Mouse (Mus musculus) neural tube, embryonic 15.5 days (tissue): ENCODE data around the gene Srsf7. TPM values are rescaled to one million over a fixed set of nuclear protein-coding genes. Genes with fewer than 3 reads are reported as not detected.

Source experiments
- ATAC-seq: fragments of 200-750 bp; cut with Nextera tagmentation; 2 replicates; pipeline ENCODE4 v1.8.0; 2017; ENCODE audit warnings: mild to moderate bottlenecking, moderate TSS enrichment, moderate library complexity; ENCODE audit not compliant: low FRiP score
- H3K27ac ChIP-seq: fragments of 300-500 bp; sonication (generic); replicated peaks from 2 replicates; pipeline ENCODE4 v1.5.1; 2015; ENCODE audit warnings: mild to moderate bottlenecking, inconsistent platforms
- H3K27me3 ChIP-seq: fragments of 300-500 bp; sonication (generic); replicated peaks from 2 replicates; pipeline ENCODE4 v1.6.1; 2015; ENCODE audit warnings: inconsistent platforms
- H3K36me3 ChIP-seq: fragments of 300-500 bp; sonication (generic); 2 replicates; pipeline ENCODE4 v1.6.1; 2015; ENCODE audit warnings: inconsistent platforms
- H3K4me1 ChIP-seq: fragments of 300-500 bp; sonication (generic); 2 replicates; pipeline ENCODE4 v1.6.1; 2015; ENCODE audit warnings: inconsistent platforms
- H3K4me2 ChIP-seq: fragments of 300-500 bp; sonication (generic); 2 replicates; pipeline ENCODE4 v1.6.1; 2015; ENCODE audit warnings: inconsistent platforms, mild to moderate bottlenecking, moderate library complexity
- H3K4me3 ChIP-seq: fragments of 300-500 bp; sonication (generic); replicated peaks from 2 replicates; pipeline ENCODE4 v1.5.1; 2015; ENCODE audit warnings: mild to moderate bottlenecking, inconsistent platforms
- H3K9ac ChIP-seq: fragments of 300-500 bp; sonication (generic); replicated peaks from 2 replicates; pipeline ENCODE4 v1.6.1; 2015; ENCODE audit warnings: mild to moderate bottlenecking, inconsistent platforms
- H3K9me3 ChIP-seq: fragments of 300-500 bp; sonication (generic); replicated peaks from 2 replicates; pipeline ENCODE4 v1.6.1; 2016; ENCODE audit warnings: inconsistent platforms
- WGBS: fragments of 180-500 bp; shearing (Covaris S2); methylation state at CpG from one replicate; pipeline ENCODE4 v1.1.7; 2015; ENCODE audit warnings: mixed read lengths; 5-methylcytosine and 5-hydroxymethylcytosine counted together
- polyA plus RNA-seq: library from polyadenylated mRNA; unstranded; fragments of >200 nt; fragmentation: Nextera tagmentation; extraction: Ambion mirVana; gene quantifications from 2 replicates; pipeline ENCODE4 v1.2.1, GENCODE M21; 2015

Gene Srsf7
- polyA plus RNA-seq, 1 experiment from 2014 or later = 356 TPM

DNA sequence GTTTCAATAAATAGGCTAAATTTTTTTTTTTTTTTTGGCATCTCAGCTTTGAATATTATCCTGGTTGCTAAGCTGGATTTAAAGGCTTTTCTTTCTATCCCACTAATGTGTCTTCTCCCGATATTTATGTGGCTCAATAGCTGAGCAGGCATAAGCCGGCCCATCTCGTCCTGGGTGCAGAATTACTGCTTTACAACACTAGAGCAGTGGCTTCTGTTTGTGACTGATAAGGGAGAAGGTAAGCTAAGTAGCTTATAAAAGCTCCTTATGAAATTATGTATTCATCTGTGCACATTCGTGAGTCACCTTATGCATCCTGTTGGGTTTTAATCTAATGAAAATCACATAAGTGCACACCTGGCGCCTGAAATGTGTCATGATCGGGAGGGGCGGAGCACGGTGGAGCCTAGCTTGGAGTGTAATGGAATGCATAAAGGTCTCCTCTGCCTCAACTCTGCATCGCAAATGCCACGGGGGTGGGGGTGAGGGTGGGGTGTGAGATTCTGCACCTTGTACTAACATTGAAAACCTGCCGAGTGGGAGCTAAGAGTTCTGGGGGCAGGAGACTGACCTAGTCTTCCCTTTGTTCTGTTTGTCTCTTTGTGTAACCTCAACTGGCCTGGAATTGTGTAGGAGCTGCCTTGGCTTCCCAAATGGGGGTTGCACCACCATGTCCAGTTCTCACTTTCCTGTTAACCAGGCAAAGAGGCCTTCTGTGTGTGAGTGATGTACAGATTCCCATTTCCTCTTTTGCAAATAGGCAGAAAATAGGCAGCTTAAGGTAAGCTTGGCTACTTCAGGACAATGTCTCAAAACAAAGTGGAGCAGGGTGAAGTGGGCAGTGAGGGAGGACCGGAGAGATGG is 54.1 kb downstream of the Srsf7 start:
- no peak overlapping the region for H3K4me3 ChIP-seq
- H3K27me3 ChIP-seq = no peaks in the 10 kb centered on the region
- no peak overlapping the region for H3K4me2 ChIP-seq
- WGBS = 77% methylated on average over 12 of the region's 12 CpGs
- peaks cover 7% of the 10 kb centered on the region for H3K4me1 ChIP-seq
- no peaks in the 10 kb centered on the region for H3K9me3 ChIP-seq
- ATAC-seq = no peak
- no peaks in the 10 kb centered on the region for H3K36me3 ChIP-seq
- H3K9ac ChIP-seq = no peak overlapping the region
- no peak overlapping the region for H3K27ac ChIP-seq

DNA sequence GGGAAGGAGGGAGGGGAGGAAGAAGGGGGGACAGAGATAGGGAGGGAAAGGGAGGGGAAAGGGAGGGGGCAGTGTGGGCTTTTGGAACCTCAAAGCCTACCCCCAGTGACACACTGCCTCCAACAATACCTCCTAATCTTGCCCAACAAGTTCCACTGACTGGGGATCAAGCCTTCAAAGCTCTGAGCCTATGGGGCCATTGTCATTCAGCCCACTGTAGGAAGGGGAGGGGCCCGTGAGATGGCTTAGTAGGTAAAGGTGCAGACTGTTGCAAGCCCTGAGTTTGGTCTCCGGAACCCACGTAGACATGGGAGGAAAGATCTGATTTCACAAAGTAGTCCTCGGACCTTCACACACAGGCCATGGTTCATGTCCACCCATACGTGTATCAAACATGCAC is 55.8 kb downstream of the Srsf7 start:
- Histone ChIP-seq H3K4me3 (no peak overlapping the region), H3K4me1 (peaks cover 8% of the 10 kb centered on the region), H3K27ac (no peak overlapping the region), H3K9ac (no peak overlapping the region), H3K27me3 (no peaks in the 10 kb centered on the region), H3K9me3 (no peaks in the 10 kb centered on the region), H3K4me2 (no peak overlapping the region), H3K36me3 (no peaks in the 10 kb centered on the region)
- no peak for ATAC-seq
- 36% methylated on average over 5 of the region's 5 CpGs for WGBS

Other genes starting within 250 kb of the Srsf7 start
- gene Hnrnpll, start 145.0 kb downstream of the Srsf7 start, polyA plus RNA-seq = 55.8 and 56.0 TPM in 2 replicates
- gene Galm, start 79.8 kb downstream of the Srsf7 start, polyA plus RNA-seq = 1.9 and 4.0 TPM in 2 replicates
- gene Ttc39d, start 153 bp upstream of the Srsf7 start, polyA plus RNA-seq = 0.10 TPM in 1 of 2 replicates, not detected in the other
- 18.8 and 23.9 TPM in 2 replicates for gene Gemin6, start 17.1 kb upstream of the Srsf7 start, polyA plus RNA-seq
- gene Morn2, start 82.9 kb upstream of the Srsf7 start, polyA plus RNA-seq = 45.4 and 51.6 TPM in 2 replicates
- 43.0 and 50.5 TPM in 2 replicates for gene Dhx57, start 83.2 kb upstream of the Srsf7 start, polyA plus RNA-seq
- gene Arhgef33, start 100.1 kb upstream of the Srsf7 start, polyA plus RNA-seq = 0.96 and 1.1 TPM in 2 replicates
- gene Gm10190, start 166.2 kb upstream of the Srsf7 start, polyA plus RNA-seq = 2.5 and 3.7 TPM in 2 replicates